Mouse (Mus musculus) cerebellum, adult 2 months (tissue): Measurements from ENCODE around the gene Cep295nl. TPM values are rescaled to one million over a fixed set of nuclear protein-coding genes. Genes with fewer than 3 reads are reported as not detected.
A peak's percentile ranks its signal among the peaks of the same experiment; 100 is the strongest.

ENCODE experiments used
- DNase-seq, 2 experiments: peaks; one replicate each; pipeline ENCODE4 v3.0.0; 2021
- H3K27ac ChIP-seq: fragments of 200-500 bp; 2 replicates; pipeline ENCODE4 v1.5.1; 2012; ENCODE audit warnings: low read length, control low read depth, inconsistent platforms; ENCODE audit not compliant: insufficient read depth
- H3K27me3 ChIP-seq: fragments of 200-500 bp; 2 replicates; pipeline ENCODE4 v1.6.1; 2012; ENCODE audit warnings: inconsistent platforms, mild to moderate bottlenecking, low read length, moderate library complexity; ENCODE audit not compliant: control insufficient read depth, insufficient read depth
- H3K4me1 ChIP-seq: fragments of 200-500 bp; 2 replicates; pipeline ENCODE4 v1.6.1; 2011; ENCODE audit warnings: low read length; ENCODE audit not compliant: control insufficient read depth, insufficient read depth
- H3K4me3 ChIP-seq: fragments of 200-500 bp; replicated peaks from 2 replicates; pipeline ENCODE3; 2011; ENCODE audit warnings: mild to moderate bottlenecking, low read depth, low read length, control low read depth; ENCODE audit not compliant: insufficient read depth
- CTCF ChIP-seq: fragments of 200-500 bp; IDR thresholded peaks from 2 replicates; pipeline ENCODE4 v1.5.1; 2011; ENCODE audit warnings: low read depth, mild to moderate bottlenecking, control low read depth, low read length, moderate library complexity, borderline replicate concordance; ENCODE audit not compliant: insufficient read depth
- POLR2A ChIP-seq: fragments of 200-500 bp; IDR thresholded peaks from 2 replicates; pipeline ENCODE4 v1.6.1; 2011; ENCODE audit warnings: low read length, control low read depth, borderline replicate concordance; ENCODE audit not compliant: insufficient read depth
- WGBS: fragments of 180-500 bp; shearing (Covaris S2); methylation state at CpG from one replicate; pipeline ENCODE4 v1.1.7; 2018; 5-methylcytosine and 5-hydroxymethylcytosine counted together
- polyA plus RNA-seq: library from polyadenylated mRNA; depleted of rRNA; stranded (reverse); fragments of >200 nt; gene quantifications from 2 replicates; pipeline ENCODE4 v1.2.3, GENCODE M21; 2012

Cep295nl gene
- polyA plus RNA-seq, 1 experiment = 0.21 TPM

GRCm38 (mm10) chr11:118354636-118355191 lies 12.4 kb upstream of the Cep295nl start:
- Histone ChIP-seq H3K27me3 (no peaks in the 10 kb centered on the region), H3K27ac (peak overlapping the region; percentile 34; the same call in 1 of the 2 replicates), H3K4me1 (no peaks in the 10 kb centered on the region), H3K4me3 (peak overlapping the region; percentile 63)
- TF ChIP-seq POLR2A (no peak), CTCF (no peak)
- WGBS = 1% methylated on average over 43 of the region's 47 CpGs
- DNase-seq = peak; percentile 38 to 47

GRCm38 (mm10) chr11:118349494-118349893 lies 7.2 kb upstream of the Cep295nl start:
- no peak overlapping the region for H3K27ac ChIP-seq
- no peaks in the 10 kb centered on the region; the same call in 1 of the 2 replicates for H3K4me1 ChIP-seq
- H3K27me3 ChIP-seq = no peaks in the 10 kb centered on the region
- H3K4me3 ChIP-seq = no peak overlapping the region
- DNase-seq = no peak
- WGBS = 93% methylated on average over 5 of the region's 5 CpGs
- no peak for TF ChIP-seq POLR2A
- no peak for TF ChIP-seq CTCF

DNA sequence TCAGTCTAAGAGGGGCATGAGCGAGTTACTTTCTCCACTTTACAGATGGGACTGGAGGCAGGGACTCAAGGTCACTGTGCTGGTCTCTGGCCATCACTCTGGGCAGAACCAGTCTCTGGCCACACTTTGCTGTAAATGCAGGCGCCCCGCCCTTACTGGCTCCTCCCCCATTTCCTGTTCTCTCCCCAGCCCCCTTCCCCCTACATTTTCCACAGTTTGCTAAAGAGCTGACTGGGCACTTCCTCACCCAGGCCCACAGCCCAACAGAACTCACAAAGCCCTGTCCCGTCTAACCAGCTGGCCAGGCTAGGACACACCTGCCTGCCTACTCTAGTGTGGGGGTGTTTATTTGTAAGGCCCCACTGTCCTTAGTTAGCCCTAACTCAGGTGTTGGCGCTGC lies 6.6 kb upstream of the Cep295nl start:
- H3K27ac ChIP-seq = no peak overlapping the region

GRCm38 (mm10) chr11:118348419-118348818 lies 6.1 kb upstream of the Cep295nl start:
- Histone ChIP-seq H3K4me3 (no peak overlapping the region), H3K27me3 (no peaks in the 10 kb centered on the region), H3K27ac (no peak overlapping the region), H3K4me1 (no peaks in the 10 kb centered on the region; the same call in 1 of the 2 replicates)
- no peak for DNase-seq
- 89% methylated on average over 3 of the region's 3 CpGs for WGBS
- TF ChIP-seq CTCF (no peak), POLR2A (no peak)

More for the DNA sequence above, 6.6 kb upstream of the Cep295nl start:
- Histone ChIP-seq H3K27me3 (no peaks in the 10 kb centered on the region), H3K4me3 (no peak overlapping the region), H3K4me1 (no peaks in the 10 kb centered on the region; the same call in 1 of the 2 replicates)
- 92% methylated on average over 5 of the region's 5 CpGs for WGBS
- DNase-seq = no peak
- no peak for TF ChIP-seq POLR2A

DNA sequence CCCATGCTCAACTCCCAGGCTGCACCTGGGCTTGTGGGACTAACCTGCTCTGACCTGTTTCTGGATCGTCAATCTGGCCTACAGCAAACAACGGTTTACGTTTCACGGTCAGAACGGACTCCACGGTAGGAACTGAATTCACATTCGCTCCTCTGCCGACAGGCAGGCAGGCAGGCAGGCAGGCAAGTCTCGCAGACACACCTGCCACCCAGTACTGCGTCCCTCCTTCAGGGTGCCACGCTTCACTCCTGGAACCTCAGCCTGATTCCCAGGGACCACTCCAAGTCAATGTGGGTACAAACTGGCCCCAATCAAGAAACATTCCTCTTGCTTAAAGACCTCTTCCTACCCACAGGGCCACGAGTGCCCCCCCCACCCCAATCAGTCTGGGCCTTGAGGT lies 5.6 kb upstream of the Cep295nl start:
- Histone ChIP-seq H3K27me3 (no peaks in the 10 kb centered on the region), H3K27ac (no peak overlapping the region), H3K4me3 (no peak overlapping the region), H3K4me1 (no peaks in the 10 kb centered on the region; the same call in 1 of the 2 replicates)
- DNase-seq = no peak
- WGBS = 94% methylated on average over 12 of the region's 12 CpGs
- TF ChIP-seq CTCF (no peak), POLR2A (no peak)

GRCm38 (mm10) chr11:118347391-118347790 lies 5.1 kb upstream of the Cep295nl start:
- TF ChIP-seq CTCF = no peak
- TF ChIP-seq POLR2A = no peak
- Histone ChIP-seq H3K4me1 (no peaks in the 10 kb centered on the region; the same call in 1 of the 2 replicates), H3K4me3 (no peak overlapping the region), H3K27me3 (no peaks in the 10 kb centered on the region), H3K27ac (no peak overlapping the region)
- DNase-seq = no peak
- WGBS = 89% methylated on average over 2 of the region's 2 CpGs

DNA sequence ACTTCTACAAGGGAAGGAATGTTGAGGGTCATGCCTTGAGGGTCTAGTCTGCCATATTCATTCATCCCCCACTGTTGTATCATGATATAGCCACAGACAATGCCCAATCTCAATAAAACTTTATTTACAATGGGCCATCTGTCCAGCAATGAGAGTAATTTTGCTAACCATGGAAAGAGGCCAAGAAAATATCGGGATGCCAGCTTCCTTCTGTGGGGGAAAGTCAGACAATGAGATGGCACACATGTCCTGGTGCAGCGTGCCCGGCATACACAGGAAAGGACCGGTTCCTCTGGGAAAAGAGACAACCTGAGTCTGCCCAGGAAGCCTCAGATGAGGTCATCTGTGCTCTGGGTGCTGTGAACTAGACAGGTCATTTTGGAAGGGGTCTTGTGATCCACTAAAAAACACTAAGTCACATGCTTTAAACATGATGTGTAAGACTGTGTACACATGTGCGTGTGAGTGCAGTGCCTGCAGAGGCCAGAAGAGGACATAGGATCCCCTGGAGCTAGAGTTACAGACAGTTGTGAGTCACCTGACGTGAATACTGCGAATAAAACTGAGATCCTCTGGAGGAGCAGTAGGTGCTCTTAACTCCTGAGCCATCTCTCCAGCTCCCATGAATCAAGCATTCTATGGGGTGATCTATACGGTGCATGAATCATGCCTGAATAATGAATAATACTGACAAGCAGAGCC lies 4.2 kb upstream of the Cep295nl start:
- no peak overlapping the region for H3K27ac ChIP-seq
- DNase-seq = no peak
- H3K4me1 ChIP-seq = no peaks in the 10 kb centered on the region; the same call in 1 of the 2 replicates
- TF ChIP-seq POLR2A (no peak), CTCF (no peak)
- no peak overlapping the region for H3K4me3 ChIP-seq
- 48% methylated on average over 8 of the region's 8 CpGs for WGBS
- H3K27me3 ChIP-seq = no peaks in the 10 kb centered on the region

DNA sequence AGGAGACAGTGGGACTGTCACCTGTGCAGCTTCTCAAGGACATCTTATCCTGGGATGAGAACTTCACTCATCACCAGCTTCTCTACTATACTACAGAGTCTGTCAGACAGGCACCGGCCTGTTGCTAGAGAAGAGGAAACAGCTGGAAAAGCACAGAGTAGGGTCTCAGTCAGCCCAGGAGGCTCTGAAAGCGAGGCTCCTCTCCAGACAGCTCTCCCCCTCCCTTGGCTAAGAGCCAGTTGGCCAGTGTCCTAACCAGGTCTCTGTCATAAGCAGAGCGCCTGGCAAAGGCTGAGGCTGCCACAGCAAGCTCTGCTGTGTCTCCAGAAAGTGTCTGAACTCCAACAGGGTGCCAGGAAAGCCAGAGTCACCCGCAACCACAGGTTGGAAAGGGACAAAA lies 3.4 kb upstream of the Cep295nl start:
- no peaks in the 10 kb centered on the region; the same call in 1 of the 2 replicates for H3K4me1 ChIP-seq
- TF ChIP-seq CTCF = no peak
- no peak for TF ChIP-seq POLR2A
- no peak overlapping the region for H3K4me3 ChIP-seq
- H3K27ac ChIP-seq = no peak overlapping the region
- WGBS = 48% methylated on average over 4 of the region's 4 CpGs
- DNase-seq = no peak
- H3K27me3 ChIP-seq = no peaks in the 10 kb centered on the region
